Mouse (Mus musculus): ENCODE data around the gene Obsl1.

GRCm38 (mm10) chr1:75451900-75452299 lies 54.4 kb downstream of the Obsl1 start:
- TF ChIP-seq POLR2A (IDR thresholded peaks at IDR 0.05; ENCODE audit: borderline replicate concordance, insufficient read depth, low read length), result no peak
- TF ChIP-seq CTCF (IDR thresholded peaks at IDR 0.05; ENCODE audit: borderline replicate concordance, insufficient read depth, low read depth, low read length), result no peak
